Mouse (Mus musculus) neural tube, embryonic 13.5 days (tissue): ENCODE measurements at regions not wholly inside any gene's neighbourhood (a gene's known extent, or its start where the extent isn't known, plus 50 kb on each side); places are given as distances from the start of the nearest gene placed in this dataset.

ENCODE experiments used
- ATAC-seq: fragments of 200-750 bp; cut with Nextera tagmentation; 2 replicates; pipeline ENCODE4 v1.8.0; 2017; ENCODE audit warnings: low read depth, mild to moderate bottlenecking, moderate TSS enrichment, moderate library complexity
- H3K27ac ChIP-seq: fragments of 300-500 bp; sonication (generic); replicated peaks from 2 replicates; pipeline ENCODE4 v1.5.1; 2015; ENCODE audit warnings: moderate library complexity, mild to moderate bottlenecking, inconsistent platforms
- H3K27me3 ChIP-seq: fragments of 300-500 bp; sonication (generic); 2 replicates; pipeline ENCODE4 v1.6.1; 2015; ENCODE audit warnings: mild to moderate bottlenecking, inconsistent platforms
- H3K36me3 ChIP-seq: fragments of 300-500 bp; sonication (generic); 2 replicates; pipeline ENCODE4 v1.6.1; 2015; ENCODE audit warnings: mild to moderate bottlenecking, inconsistent platforms
- H3K4me1 ChIP-seq: fragments of 300-500 bp; sonication (generic); replicated peaks from 2 replicates; pipeline ENCODE4 v1.6.1; 2015; ENCODE audit warnings: inconsistent platforms
- H3K4me2 ChIP-seq: fragments of 300-500 bp; sonication (generic); 2 replicates; pipeline ENCODE4 v1.6.1; 2015; ENCODE audit warnings: inconsistent platforms, mild to moderate bottlenecking, moderate library complexity
- H3K4me3 ChIP-seq: fragments of 300-500 bp; sonication (generic); 2 replicates; pipeline ENCODE4 v1.5.1; 2015; ENCODE audit warnings: mild to moderate bottlenecking, inconsistent platforms
- H3K9ac ChIP-seq: fragments of 300-500 bp; sonication (generic); 2 replicates; pipeline ENCODE4 v1.6.1; 2015; ENCODE audit warnings: moderate library complexity, mild to moderate bottlenecking, inconsistent platforms
- H3K9me3 ChIP-seq: fragments of 300-500 bp; sonication (generic); 2 replicates; pipeline ENCODE4 v1.6.1; 2016; ENCODE audit warnings: inconsistent platforms
- WGBS: fragments of 180-500 bp; shearing (Covaris S2); methylation state at CpG from one replicate; pipeline ENCODE4 v1.1.7; 2015; 5-methylcytosine and 5-hydroxymethylcytosine counted together

GRCm38 (mm10) chr7:40381244-40381643, 516.9 kb upstream of the Vstm2b start:
- H3K4me3 ChIP-seq = no peak overlapping the region
- ATAC-seq = no peak
- no peaks in the 10 kb centered on the region for H3K36me3 ChIP-seq
- H3K27ac ChIP-seq = no peak overlapping the region
- no peaks in the 10 kb centered on the region for H3K9me3 ChIP-seq
- H3K27me3 ChIP-seq = no peaks in the 10 kb centered on the region
- WGBS = 94% methylated on average over 3 of the region's 3 CpGs
- H3K4me2 ChIP-seq = no peak overlapping the region
- no peak overlapping the region for H3K9ac ChIP-seq
- no peaks in the 10 kb centered on the region for H3K4me1 ChIP-seq

GRCm38 (mm10) chr7:40388152-40388551, 510.0 kb upstream of the Vstm2b start:
- H3K36me3 ChIP-seq = no peaks in the 10 kb centered on the region
- H3K4me1 ChIP-seq = peaks cover 26% of the 10 kb centered on the region
- no peak overlapping the region for H3K4me2 ChIP-seq
- no peak overlapping the region for H3K4me3 ChIP-seq
- 92% methylated on average over 5 of the region's 5 CpGs for WGBS
- H3K27me3 ChIP-seq = 0 out of 2 replicates have a peak, but pooled peaks cover 3% of the 10 kb centered on the region
- H3K9ac ChIP-seq = no peak overlapping the region
- H3K27ac ChIP-seq = no peak overlapping the region
- no peak for ATAC-seq
- no peaks in the 10 kb centered on the region for H3K9me3 ChIP-seq

- no peak for ATAC-seq
- H3K4me1 ChIP-seq = peaks cover 28% of the 10 kb centered on the region
- 53% methylated on average over 3 of the region's 3 CpGs for WGBS
Observed at GRCm38 (mm10) chr7:40389795-40390194, 508.3 kb upstream of the Vstm2b start.

GRCm38 (mm10) chr7:40390927-40391326, 507.2 kb upstream of the Vstm2b start:
- Histone ChIP-seq H3K9me3 (no peaks in the 10 kb centered on the region), H3K4me3 (no peak overlapping the region), H3K9ac (no peak overlapping the region), H3K4me2 (no peak overlapping the region), H3K27me3 (0 out of 2 replicates have a peak, but pooled peaks cover 3% of the 10 kb centered on the region), H3K4me1 (peaks cover 28% of the 10 kb centered on the region), H3K27ac (no peak overlapping the region), H3K36me3 (no peaks in the 10 kb centered on the region)
- 0 out of 2 replicates have a peak, but pooled peaks have one; percentile 28 for ATAC-seq
- 5% methylated on average over 3 of the region's 3 CpGs for WGBS

More at GRCm38 (mm10) chr7:40389795-40390194, 508.3 kb upstream of the Vstm2b start:
- Histone ChIP-seq H3K9ac (no peak overlapping the region), H3K4me2 (no peak overlapping the region), H3K4me3 (no peak overlapping the region), H3K36me3 (no peaks in the 10 kb centered on the region), H3K27ac (no peak overlapping the region), H3K27me3 (0 out of 2 replicates have a peak, but pooled peaks cover 3% of the 10 kb centered on the region), H3K9me3 (no peaks in the 10 kb centered on the region)

GRCm38 (mm10) chr7:40391626-40392025, 506.5 kb upstream of the Vstm2b start:
- Histone ChIP-seq H3K27ac (no peak overlapping the region), H3K4me3 (no peak overlapping the region), H3K9ac (no peak overlapping the region), H3K27me3 (0 out of 2 replicates have a peak, but pooled peaks cover 3% of the 10 kb centered on the region), H3K36me3 (no peaks in the 10 kb centered on the region), H3K9me3 (no peaks in the 10 kb centered on the region), H3K4me1 (peaks cover 28% of the 10 kb centered on the region), H3K4me2 (no peak overlapping the region)
- peak; percentile 64 for ATAC-seq
- WGBS = 43% methylated on average over 3 of the region's 3 CpGs

- Histone ChIP-seq H3K9ac (no peak overlapping the region), H3K36me3 (no peaks in the 10 kb centered on the region), H3K27ac (peak overlapping the region; percentile 20; the same call in 1 of the 2 replicates), H3K4me1 (peaks cover 28% of the 10 kb centered on the region), H3K27me3 (0 out of 2 replicates have a peak, but pooled peaks cover 3% of the 10 kb centered on the region), H3K4me3 (no peak overlapping the region), H3K9me3 (no peaks in the 10 kb centered on the region), H3K4me2 (no peak overlapping the region)
- WGBS = 25% methylated on average over 3 of the region's 3 CpGs
- peak; percentile 82 for ATAC-seq
Observed at GRCm38 (mm10) chr7:40392207-40392606, 505.9 kb upstream of the Vstm2b start.

- ATAC-seq = no peak
- Histone ChIP-seq H3K4me1 (peaks cover 28% of the 10 kb centered on the region), H3K4me3 (no peak overlapping the region), H3K27ac (peak overlapping the region; percentile 20; the same call in 1 of the 2 replicates), H3K27me3 (0 out of 2 replicates have a peak, but pooled peaks cover 3% of the 10 kb centered on the region), H3K9ac (no peak overlapping the region), H3K36me3 (no peaks in the 10 kb centered on the region), H3K4me2 (no peak overlapping the region), H3K9me3 (no peaks in the 10 kb centered on the region)
- 95% methylated on average over 1 of the region's 1 CpGs for WGBS
Observed at GRCm38 (mm10) chr7:40392699-40393098, 505.4 kb upstream of the Vstm2b start.

GRCm38 (mm10) chr7:40398266-40398665, 499.9 kb upstream of the Vstm2b start:
- H3K36me3 ChIP-seq = no peaks in the 10 kb centered on the region
- H3K4me1 ChIP-seq = peaks cover under 1% of the 10 kb centered on the region; the same call in 1 of the 2 replicates
- no peak overlapping the region for H3K27ac ChIP-seq
- no peak overlapping the region for H3K4me2 ChIP-seq
- no peak for ATAC-seq
- H3K9me3 ChIP-seq = no peaks in the 10 kb centered on the region
- no peaks in the 10 kb centered on the region for H3K27me3 ChIP-seq
- H3K4me3 ChIP-seq = no peak overlapping the region
- H3K9ac ChIP-seq = no peak overlapping the region
- WGBS = 63% methylated on average over 5 of the region's 5 CpGs

- 80% methylated on average over 2 of the region's 2 CpGs for WGBS
- ATAC-seq = no peak
- Histone ChIP-seq H3K4me3 (no peak overlapping the region), H3K4me1 (no peaks in the 10 kb centered on the region), H3K27me3 (no peaks in the 10 kb centered on the region), H3K36me3 (no peaks in the 10 kb centered on the region), H3K9ac (no peak overlapping the region), H3K4me2 (no peak overlapping the region), H3K9me3 (no peaks in the 10 kb centered on the region), H3K27ac (no peak overlapping the region)
Observed at GRCm38 (mm10) chr7:40419332-40419731, 478.8 kb upstream of the Vstm2b start.

- no peaks in the 10 kb centered on the region for H3K9me3 ChIP-seq
- no peak overlapping the region for H3K4me2 ChIP-seq
- H3K36me3 ChIP-seq = no peaks in the 10 kb centered on the region
- H3K9ac ChIP-seq = no peak overlapping the region
- no peaks in the 10 kb centered on the region for H3K4me1 ChIP-seq
- H3K27me3 ChIP-seq = no peaks in the 10 kb centered on the region
- no peak overlapping the region for H3K27ac ChIP-seq
- no peak for ATAC-seq
- H3K4me3 ChIP-seq = no peak overlapping the region
- 76% methylated on average over 4 of the region's 4 CpGs for WGBS
Observed at GRCm38 (mm10) chr7:40422125-40422524, 476.0 kb upstream of the Vstm2b start.

GRCm38 (mm10) chr7:40429416-40429815, 468.7 kb upstream of the Vstm2b start:
- H3K27ac ChIP-seq = no peak overlapping the region
- 94% methylated on average over 2 of the region's 2 CpGs for WGBS
- H3K27me3 ChIP-seq = no peaks in the 10 kb centered on the region
- ATAC-seq = no peak
- H3K9ac ChIP-seq = no peak overlapping the region
- no peaks in the 10 kb centered on the region for H3K36me3 ChIP-seq
- H3K4me2 ChIP-seq = no peak overlapping the region
- H3K9me3 ChIP-seq = no peaks in the 10 kb centered on the region
- no peak overlapping the region for H3K4me3 ChIP-seq
- no peaks in the 10 kb centered on the region for H3K4me1 ChIP-seq

GRCm38 (mm10) chr7:40433906-40434305, 464.2 kb upstream of the Vstm2b start:
- Histone ChIP-seq H3K36me3 (no peaks in the 10 kb centered on the region), H3K4me3 (no peak overlapping the region), H3K9ac (no peak overlapping the region), H3K4me1 (no peaks in the 10 kb centered on the region), H3K4me2 (no peak overlapping the region), H3K27me3 (no peaks in the 10 kb centered on the region), H3K27ac (no peak overlapping the region), H3K9me3 (no peaks in the 10 kb centered on the region)
- ATAC-seq = no peak
- 55% methylated on average over 2 of the region's 2 CpGs for WGBS

GRCm38 (mm10) chr7:40441128-40441527, 457.0 kb upstream of the Vstm2b start:
- Histone ChIP-seq H3K4me3 (no peak overlapping the region), H3K36me3 (no peaks in the 10 kb centered on the region), H3K27me3 (no peaks in the 10 kb centered on the region), H3K9ac (no peak overlapping the region), H3K4me1 (no peaks in the 10 kb centered on the region), H3K9me3 (no peaks in the 10 kb centered on the region; the same call in 1 of the 2 replicates), H3K27ac (no peak overlapping the region), H3K4me2 (no peak overlapping the region)
- ATAC-seq = no peak
- WGBS = 57% methylated on average over 1 of the region's 1 CpGs
